Mouse (Mus musculus) midbrain, embryonic 16.5 days (tissue): ENCODE measurements around the gene Inava. TPM values are rescaled to one million over a fixed set of nuclear protein-coding genes. Genes with fewer than 3 reads are reported as not detected.

ENCODE experiments used
- ATAC-seq: fragments of 200-750 bp; cut with Nextera tagmentation; 2 replicates; pipeline ENCODE4 v1.8.0; 2017; ENCODE audit warnings: moderate TSS enrichment
- H3K27ac ChIP-seq: fragments of 300-500 bp; sonication (generic); 2 replicates; pipeline ENCODE4 v1.5.1; 2014; ENCODE audit warnings: mild to moderate bottlenecking, low read length, mixed read lengths
- H3K27me3 ChIP-seq: fragments of 300-500 bp; sonication (generic); 2 replicates; pipeline ENCODE4 v1.6.1; 2014; ENCODE audit warnings: low read depth, low read length, mixed read lengths; ENCODE audit not compliant: control insufficient read depth, insufficient read depth
- H3K36me3 ChIP-seq: fragments of 300-500 bp; sonication (generic); 2 replicates; pipeline ENCODE4 v1.6.1; 2014; ENCODE audit warnings: mild to moderate bottlenecking, low read length, moderate library complexity, mixed read lengths; ENCODE audit not compliant: control insufficient read depth, insufficient read depth
- H3K4me1 ChIP-seq: fragments of 300-500 bp; sonication (generic); 2 replicates; pipeline ENCODE4 v1.6.1; 2014; ENCODE audit warnings: mild to moderate bottlenecking, low read length, mixed read lengths; ENCODE audit not compliant: control insufficient read depth, insufficient read depth
- H3K4me2 ChIP-seq: fragments of 300-500 bp; sonication (generic); 2 replicates; pipeline ENCODE4 v1.6.1; 2014; ENCODE audit warnings: mild to moderate bottlenecking, low read length, mixed read lengths
- H3K4me3 ChIP-seq: fragments of 300-500 bp; sonication (generic); 2 replicates; pipeline ENCODE4 v1.5.1; 2014; ENCODE audit warnings: low read depth, mild to moderate bottlenecking, low read length, moderate library complexity, mixed read lengths
- H3K9ac ChIP-seq: fragments of 300-500 bp; sonication (generic); 2 replicates; pipeline ENCODE4 v1.6.1; 2014; ENCODE audit warnings: low read depth, low read length, mixed read lengths
- H3K9me3 ChIP-seq: fragments of 300-500 bp; sonication (generic); replicated peaks from 2 replicates; pipeline ENCODE4 v1.6.1; 2014; ENCODE audit warnings: mild to moderate bottlenecking, low read length, mixed read lengths; ENCODE audit not compliant: control insufficient read depth, poor library complexity, severe bottlenecking
- WGBS: fragments of 180-500 bp; shearing (Covaris S2); extraction: QIAGEN DNeasy Blood & Tissue Kit; methylation state at CpG from one replicate; pipeline ENCODE4 v1.1.7; 2014; 5-methylcytosine and 5-hydroxymethylcytosine counted together
- polyA plus RNA-seq: library from polyadenylated mRNA; unstranded; fragments of >200 nt; fragmentation: Nextera tagmentation; extraction: Ambion mirVana; gene quantifications from 2 replicates; pipeline ENCODE4 v1.2.1, GENCODE M21; 2015

The Inava gene
- polyA plus RNA-seq, 1 experiment from 2014 or later = 1.5 TPM

DNA sequence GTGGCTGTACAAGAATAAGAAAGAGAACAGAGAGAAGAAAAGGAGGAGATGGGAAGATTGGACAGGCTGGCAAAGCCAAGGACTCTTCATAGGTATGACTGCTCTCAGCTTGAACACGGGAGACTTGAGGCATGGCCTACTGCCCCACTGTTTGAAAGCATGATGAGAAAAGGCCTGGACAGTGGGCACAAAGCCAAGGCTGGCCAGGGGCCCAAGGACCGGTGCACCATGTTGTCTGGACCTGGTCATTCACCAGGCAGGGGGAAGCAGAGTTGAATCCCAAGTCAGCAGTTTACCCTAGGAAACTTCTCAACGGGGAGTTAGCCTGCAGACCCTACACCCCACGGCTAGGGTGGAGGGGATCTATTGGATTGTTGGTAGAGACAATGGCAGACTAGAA, 6.2 kb downstream of the Inava start:
- H3K4me2 ChIP-seq = no peak overlapping the region
- no peak for ATAC-seq
- H3K4me1 ChIP-seq = peaks cover 28% of the 10 kb centered on the region
- H3K27me3 ChIP-seq = peaks cover 3% of the 10 kb centered on the region; the same call in 1 of the 2 replicates
- no peaks in the 10 kb centered on the region for H3K9me3 ChIP-seq
- H3K27ac ChIP-seq = no peak overlapping the region
- H3K9ac ChIP-seq = no peak overlapping the region
- H3K4me3 ChIP-seq = no peak overlapping the region
- H3K36me3 ChIP-seq = no peaks in the 10 kb centered on the region
- WGBS = 59% methylated on average over 4 of the region's 4 CpGs

DNA sequence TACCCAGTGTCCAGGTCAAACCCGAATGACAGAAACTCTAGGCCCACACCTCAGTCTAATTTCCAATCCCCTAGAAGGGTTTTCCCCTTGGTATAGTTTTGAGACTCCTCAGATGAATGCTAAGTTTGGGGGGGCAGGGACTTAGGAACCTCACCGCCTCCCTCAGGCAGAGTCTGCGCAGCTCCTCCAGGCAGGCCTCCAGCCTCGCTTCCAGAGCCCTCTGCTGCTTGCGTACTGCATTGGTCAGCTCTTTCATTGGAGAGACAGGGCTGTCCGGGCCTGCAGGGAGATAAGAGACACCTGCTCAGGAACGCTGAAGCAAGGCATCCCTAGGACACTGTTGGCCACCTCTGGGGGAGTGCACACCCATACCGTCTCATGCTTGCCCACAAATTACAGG, 7.4 kb downstream of the Inava start:
- Histone ChIP-seq H3K9me3 (no peaks in the 10 kb centered on the region), H3K27me3 (peaks cover 3% of the 10 kb centered on the region; the same call in 1 of the 2 replicates), H3K27ac (no peak overlapping the region), H3K36me3 (no peaks in the 10 kb centered on the region), H3K4me3 (no peak overlapping the region), H3K4me1 (peaks cover 16% of the 10 kb centered on the region), H3K9ac (no peak overlapping the region), H3K4me2 (no peak overlapping the region)
- 96% methylated on average over 8 of the region's 8 CpGs for WGBS
- ATAC-seq = no peak

DNA sequence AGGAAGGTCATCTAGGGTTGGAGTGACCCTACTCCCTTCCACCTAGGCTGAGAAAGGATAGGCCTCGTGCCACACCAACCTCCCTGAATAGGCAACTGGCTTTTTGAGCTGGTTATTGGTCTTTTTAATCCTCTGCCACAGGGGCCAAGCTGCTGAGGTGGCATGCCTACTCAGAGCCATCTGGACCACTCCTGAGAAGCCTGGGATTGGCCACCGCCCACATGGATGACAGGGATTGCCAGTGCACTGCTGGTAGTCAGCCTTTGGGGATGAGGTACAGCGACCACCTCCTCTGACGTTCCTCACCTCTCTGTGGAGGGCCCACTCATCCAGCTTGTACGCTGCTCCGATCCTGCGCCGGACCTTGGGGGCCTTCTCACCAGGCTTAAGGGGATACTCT, 8.2 kb downstream of the Inava start:
- Histone ChIP-seq H3K4me2 (no peak overlapping the region), H3K9me3 (no peaks in the 10 kb centered on the region), H3K27ac (no peak overlapping the region), H3K27me3 (peaks cover 2% of the 10 kb centered on the region; the same call in 1 of the 2 replicates), H3K36me3 (no peaks in the 10 kb centered on the region), H3K4me1 (peaks cover 11% of the 10 kb centered on the region), H3K4me3 (no peak overlapping the region), H3K9ac (no peak overlapping the region)
- ATAC-seq = no peak
- 92% methylated on average over 8 of the region's 8 CpGs for WGBS

- Histone ChIP-seq H3K4me1 (peaks cover 4% of the 10 kb centered on the region), H3K36me3 (no peaks in the 10 kb centered on the region), H3K4me3 (no peak overlapping the region), H3K4me2 (no peak overlapping the region), H3K9ac (no peak overlapping the region), H3K27me3 (no peaks in the 10 kb centered on the region), H3K27ac (no peak overlapping the region), H3K9me3 (no peaks in the 10 kb centered on the region)
- ATAC-seq = no peak
- WGBS = 96% methylated on average over 10 of the region's 10 CpGs
Observed at GRCm38 (mm10) chr1:136223758-136224342, 10.2 kb downstream of the Inava start.

DNA sequence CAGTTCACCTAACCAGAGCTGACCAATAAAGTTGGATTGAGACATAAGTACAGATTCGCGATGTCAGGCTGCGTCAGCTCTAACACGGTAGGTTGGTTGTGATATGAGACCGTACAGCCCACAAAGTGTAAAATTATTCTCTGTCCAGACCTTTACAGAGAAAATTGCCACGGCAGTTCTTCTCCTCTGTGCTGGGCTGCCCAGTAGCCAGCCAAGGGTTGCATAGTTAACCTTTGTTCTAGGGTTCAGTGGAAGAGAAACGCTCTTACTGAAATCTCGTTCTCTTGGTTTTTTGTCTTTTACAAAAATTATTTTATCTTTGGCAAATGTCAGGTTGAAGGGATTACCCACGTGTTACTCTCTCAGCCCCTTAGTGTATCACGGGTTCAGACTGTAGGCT, 11.7 kb downstream of the Inava start:
- Histone ChIP-seq H3K27ac (no peak overlapping the region), H3K9me3 (no peaks in the 10 kb centered on the region), H3K4me2 (no peak overlapping the region), H3K27me3 (no peaks in the 10 kb centered on the region), H3K4me3 (no peak overlapping the region), H3K4me1 (no peaks in the 10 kb centered on the region), H3K36me3 (no peaks in the 10 kb centered on the region), H3K9ac (no peak overlapping the region)
- 89% methylated on average over 10 of the region's 10 CpGs for WGBS
- no peak for ATAC-seq

DNA sequence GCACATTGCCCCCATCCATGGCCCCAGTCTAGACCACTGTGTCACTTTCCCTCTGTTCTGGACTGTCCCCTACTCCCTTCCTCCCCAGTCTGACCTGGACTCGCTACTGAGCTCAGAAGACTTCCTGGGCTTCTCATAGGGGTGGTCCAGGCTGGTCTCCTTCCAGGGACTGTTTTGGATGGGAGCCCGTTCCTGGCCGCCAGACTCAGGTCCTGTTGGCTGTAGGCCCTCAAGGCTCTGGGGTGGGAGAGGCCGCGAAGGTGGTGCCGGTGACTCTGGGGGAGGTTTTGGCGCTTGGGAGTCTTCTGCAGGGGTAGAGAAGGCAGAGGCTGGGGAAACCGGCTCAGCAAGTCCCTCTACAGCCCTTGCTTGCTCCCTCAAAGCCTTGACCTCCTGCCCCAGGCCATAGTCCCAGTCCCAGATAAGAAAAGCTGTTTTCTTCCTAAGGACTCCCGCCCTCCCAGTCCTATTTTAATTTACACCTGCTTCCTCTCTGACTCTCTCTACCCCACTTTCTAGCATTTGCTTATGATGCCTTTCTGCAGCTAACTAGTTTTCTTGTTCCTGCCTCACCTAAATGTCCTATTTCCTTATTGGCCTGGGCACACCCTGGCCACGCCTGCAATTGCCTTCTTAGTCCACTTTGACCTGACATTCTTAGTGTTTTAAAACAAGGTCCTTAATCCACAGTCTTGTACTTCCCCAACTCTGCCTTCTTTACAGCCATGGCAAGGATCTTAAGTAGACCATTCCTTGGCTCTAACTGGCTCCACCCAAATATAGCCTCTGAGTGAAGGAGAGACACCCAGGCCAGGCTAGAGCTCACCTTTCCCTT, 13.8 kb downstream of the Inava start:
- H3K9ac ChIP-seq = no peak overlapping the region

DNA sequence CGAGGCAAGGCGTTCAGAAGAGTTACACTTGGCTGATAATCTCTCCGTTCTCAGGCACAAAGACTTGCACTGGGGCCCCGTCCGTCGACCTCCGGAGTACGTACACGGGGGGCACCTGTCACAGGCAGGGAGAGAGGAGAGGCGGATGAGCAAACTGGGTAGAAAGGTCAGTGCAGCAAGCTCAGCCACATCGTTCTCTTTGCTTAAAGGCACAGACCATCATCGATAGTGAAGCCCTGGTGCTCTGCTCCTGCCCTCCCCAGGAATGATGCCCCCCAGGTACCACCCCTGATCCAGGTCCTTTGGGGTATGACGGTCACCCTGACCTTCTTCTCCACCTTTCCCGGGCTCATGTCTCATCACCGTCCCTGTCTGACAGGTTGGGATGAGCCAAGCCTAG, 19.8 kb downstream of the Inava start:
- Histone ChIP-seq H3K27ac (no peak overlapping the region), H3K4me1 (no peaks in the 10 kb centered on the region), H3K36me3 (no peaks in the 10 kb centered on the region), H3K4me3 (no peak overlapping the region), H3K9me3 (no peaks in the 10 kb centered on the region), H3K27me3 (no peaks in the 10 kb centered on the region), H3K4me2 (no peak overlapping the region), H3K9ac (no peak overlapping the region)
- WGBS = 68% methylated on average over 15 of the region's 15 CpGs
- ATAC-seq = no peak

More for the DNA sequence above, 13.8 kb downstream of the Inava start:
- Histone ChIP-seq H3K4me1 (no peaks in the 10 kb centered on the region), H3K36me3 (no peaks in the 10 kb centered on the region), H3K4me2 (no peak overlapping the region), H3K27ac (no peak overlapping the region), H3K4me3 (no peak overlapping the region), H3K9me3 (no peaks in the 10 kb centered on the region), H3K27me3 (no peaks in the 10 kb centered on the region)
- 86% methylated on average over 10 of the region's 10 CpGs for WGBS
- no peak for ATAC-seq

DNA sequence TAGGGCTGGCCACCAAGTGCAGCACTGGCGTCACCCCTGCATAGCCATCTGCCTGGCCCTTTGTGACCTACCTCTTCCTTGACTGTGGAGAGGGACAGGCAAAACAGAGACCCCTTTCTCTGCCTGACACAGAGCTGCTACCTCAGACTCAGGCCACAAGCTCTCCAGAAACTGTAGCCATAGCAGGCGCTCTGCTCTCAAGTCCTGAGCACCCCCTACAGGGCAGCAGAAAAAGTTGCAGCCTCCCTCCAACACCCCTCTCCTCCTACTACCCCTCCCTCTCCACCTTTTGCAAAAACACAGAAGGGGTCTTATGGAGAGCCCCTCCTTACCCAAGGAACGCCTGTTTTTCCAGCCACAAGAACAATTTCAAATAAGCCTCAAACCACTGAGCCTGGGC, 21.3 kb downstream of the Inava start, which contains the start of gene Mroh3:
Mroh3 (minus strand) TSS at position 26 of the 400 bp plus-strand sequence.
- no peak within 1 kb of the TSS for H3K9ac ChIP-seq
- no peaks in the 10 kb centered on the region for H3K36me3 ChIP-seq
- 51% methylated on average over 3 of the region's 3 CpGs for WGBS
- no peak within 1 kb of the TSS for H3K27ac ChIP-seq
- H3K4me2 ChIP-seq = no peak within 1 kb of the TSS
- H3K4me3 ChIP-seq = no peak within 1 kb of the TSS
- no peak for ATAC-seq
- no peaks in the 10 kb centered on the region for H3K9me3 ChIP-seq
- no peaks in the 10 kb centered on the region for H3K27me3 ChIP-seq
- H3K4me1 ChIP-seq = no peaks in the 10 kb centered on the region

DNA sequence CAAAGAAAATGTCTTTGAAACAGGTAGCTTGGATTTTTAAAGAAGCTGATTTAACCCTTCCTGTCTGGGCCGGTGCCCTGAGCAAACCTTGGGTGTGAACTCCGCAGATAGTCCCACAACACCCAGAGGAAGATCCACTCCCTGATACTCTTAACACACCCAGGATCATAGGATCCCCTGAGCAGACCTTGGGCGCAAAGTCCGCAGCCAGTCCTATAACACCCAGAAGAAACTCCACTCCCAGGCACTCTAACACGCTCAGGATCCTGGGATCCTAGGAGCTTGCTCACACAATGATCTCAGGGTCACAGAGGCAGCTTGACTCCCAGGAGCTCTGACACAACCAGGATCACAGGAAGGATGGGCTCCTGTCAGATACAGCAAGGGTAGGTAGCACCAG, 44.0 kb downstream of the Inava start:
- H3K27ac ChIP-seq = no peak overlapping the region
- WGBS = 94% methylated on average over 5 of the region's 5 CpGs

More for the DNA sequence above, 44.0 kb downstream of the Inava start:
- ATAC-seq = no peak
- H3K4me3 ChIP-seq = no peak overlapping the region
- no peak overlapping the region for H3K9ac ChIP-seq
- H3K4me1 ChIP-seq = no peaks in the 10 kb centered on the region
- no peaks in the 10 kb centered on the region for H3K27me3 ChIP-seq
- no peak overlapping the region for H3K4me2 ChIP-seq
- H3K36me3 ChIP-seq = no peaks in the 10 kb centered on the region
- H3K9me3 ChIP-seq = no peaks in the 10 kb centered on the region
